Mouse (Mus musculus): ENCODE measurements around the gene Zfp54. TPM values are rescaled to one million over a fixed set of nuclear protein-coding genes. Genes with fewer than 3 reads are reported as not detected.
"Not testable (repeated sequence)": the region's sequence is repeated elsewhere in the genome, so short reads cannot be mapped to it uniquely, and the experiment has no call there.

Gene Zfp54
- polyA plus RNA-seq, 1 experiment from 2014 or later: 2.9 TPM

DNA sequence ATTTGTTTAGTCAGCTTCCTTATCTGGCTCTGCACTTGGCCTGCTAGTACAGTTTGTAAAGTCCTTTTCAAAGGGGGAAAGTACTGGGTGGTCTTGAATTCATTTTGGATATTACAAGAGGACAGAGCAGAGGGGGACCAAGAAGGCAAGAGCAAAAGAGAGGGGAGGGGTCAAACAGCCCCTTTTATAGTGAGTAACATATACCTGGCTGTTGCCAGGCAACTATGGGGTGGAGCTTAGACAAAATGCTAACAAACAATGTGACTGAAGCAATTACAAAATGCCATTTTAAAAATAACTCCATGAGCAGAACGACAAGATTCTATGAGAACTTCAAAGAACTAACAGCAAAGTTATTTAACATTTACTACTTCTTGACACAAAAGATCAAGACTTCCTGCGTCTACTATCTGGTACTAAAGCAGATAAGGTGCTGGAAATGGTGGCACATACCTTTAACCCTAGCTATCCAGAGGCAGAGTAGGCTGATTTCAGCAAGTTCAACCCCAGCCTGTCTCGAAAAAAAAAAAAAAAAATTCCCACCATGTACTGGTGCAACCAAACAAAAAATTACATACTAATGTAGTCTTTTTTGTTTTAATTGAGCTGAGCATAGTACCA, 49.1 kb downstream of the Zfp54 start:
- WGBS: 82% methylated on average over 3 of the region's 3 CpGs
- Histone ChIP-seq H3K4me2 (replicated peaks; ENCODE audit: low read depth, low read length) (no peak overlapping the region), H3K27ac (ENCODE audit: low read depth, low read length) (no peak overlapping the region), H3K4me1 (replicated peaks; ENCODE audit: control insufficient read depth, insufficient read depth, low read length) (no peaks in the 10 kb centered on the region), H3K27me3 (ENCODE audit: control insufficient read depth, insufficient read depth, low read length) (no peaks in the 10 kb centered on the region), H3K4me3 (ENCODE audit: low read depth, low read length) (no peak overlapping the region), H3K9ac (ENCODE audit: low read depth, low read length) (no peak overlapping the region), H3K9me3 (ENCODE audit: control insufficient read depth, low read length) (no peaks in the 10 kb centered on the region), H3K36me3 (ENCODE audit: control insufficient read depth, insufficient read depth, low read length) (no peaks in the 10 kb centered on the region)
- no peak for ATAC-seq (ENCODE audit: low FRiP score)
- DNase-seq (ENCODE audit: low spot score): no peak

DNA sequence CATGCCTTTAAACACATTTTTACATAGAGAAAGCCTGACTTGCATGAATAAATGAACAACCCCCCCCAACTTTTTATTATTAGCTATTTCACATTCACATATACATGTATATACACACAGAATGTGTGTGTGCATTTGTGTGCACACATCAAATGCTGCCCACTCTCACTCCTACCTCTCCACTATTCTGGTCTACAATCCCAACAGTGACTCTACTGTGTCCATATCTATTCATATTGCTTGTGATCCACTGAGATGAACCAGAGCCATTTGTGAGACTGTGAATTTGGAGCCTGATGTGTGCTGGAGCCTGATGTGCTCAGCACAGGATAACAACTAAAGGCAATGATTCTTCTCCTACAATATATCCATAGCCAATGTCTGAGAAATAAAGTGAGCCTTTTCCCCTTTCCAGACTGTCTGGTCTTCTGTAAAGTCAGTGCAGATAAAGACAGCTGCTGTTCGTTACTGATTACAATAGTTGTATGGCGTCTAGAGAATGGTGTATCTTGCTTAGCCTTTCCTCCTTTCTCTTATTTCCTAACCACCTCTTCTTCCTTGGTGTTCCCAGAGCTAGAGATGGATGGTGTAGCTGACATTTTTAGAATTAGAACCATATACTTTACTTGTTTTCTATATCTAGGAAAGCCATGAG, 49.8 kb downstream of the Zfp54 start:
- Histone ChIP-seq H3K27ac (ENCODE audit: low read depth, low read length) (no peak overlapping the region), H3K9me3 (ENCODE audit: control insufficient read depth, low read length) (no peaks in the 10 kb centered on the region), H3K4me3 (ENCODE audit: low read depth, low read length) (no peak overlapping the region), H3K4me1 (replicated peaks; ENCODE audit: control insufficient read depth, insufficient read depth, low read length) (no peaks in the 10 kb centered on the region), H3K27me3 (ENCODE audit: control insufficient read depth, insufficient read depth, low read length) (no peaks in the 10 kb centered on the region), H3K36me3 (ENCODE audit: control insufficient read depth, insufficient read depth, low read length) (no peaks in the 10 kb centered on the region), H3K9ac (ENCODE audit: low read depth, low read length) (no peak overlapping the region), H3K4me2 (replicated peaks; ENCODE audit: low read depth, low read length) (no peak overlapping the region)
- DNase-seq (ENCODE audit: low spot score) (no peak), ATAC-seq (ENCODE audit: low FRiP score) (no peak)
- WGBS: 80% methylated on average over 2 of the region's 2 CpGs

DNA sequence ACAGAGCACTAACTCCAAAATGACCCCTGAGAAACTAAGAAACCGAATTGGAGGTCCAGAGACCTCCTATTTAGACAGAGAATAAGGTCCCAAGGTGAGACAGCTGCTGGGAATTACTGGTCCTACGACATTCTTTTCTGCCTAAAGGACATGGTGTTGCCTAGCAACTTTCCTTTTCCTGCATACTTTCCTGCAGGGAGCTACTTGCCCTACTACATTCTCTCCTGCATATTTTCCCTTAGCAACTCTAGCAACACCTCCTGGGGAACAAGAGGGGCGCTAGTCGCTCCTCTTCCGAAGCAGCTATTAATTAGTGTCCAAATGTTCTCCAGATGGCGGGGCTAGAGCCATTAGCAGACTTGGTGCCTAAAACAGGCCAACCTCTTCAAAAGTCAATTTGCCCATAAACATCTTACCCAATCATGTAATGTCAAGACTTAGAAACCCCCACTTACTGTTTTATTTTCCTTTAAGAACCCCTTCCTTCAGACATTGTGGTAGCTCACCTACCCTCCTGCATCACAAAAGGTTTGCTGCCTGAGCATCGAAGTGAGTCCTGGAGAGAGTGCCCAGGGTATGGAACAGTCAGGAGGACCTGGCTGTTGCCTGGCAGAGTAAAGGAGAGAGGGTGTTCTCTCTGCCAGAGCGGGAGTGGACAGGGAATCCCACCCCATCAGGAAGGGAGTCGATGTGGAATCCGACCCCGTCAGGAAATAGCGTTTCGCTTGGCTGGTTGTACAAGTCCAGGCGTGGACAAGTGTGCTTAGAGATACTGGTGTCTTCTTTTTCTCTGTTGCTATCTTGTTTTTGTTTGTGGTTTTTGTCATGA, 50.5 kb downstream of the Zfp54 start:
- H3K4me3 ChIP-seq (ENCODE audit: low read depth, low read length): no peak overlapping the region
- H3K9ac ChIP-seq (ENCODE audit: low read depth, low read length): no peak overlapping the region
- H3K36me3 ChIP-seq (ENCODE audit: control insufficient read depth, insufficient read depth, low read length): no peaks in the 10 kb centered on the region
- 33% methylated on average over 14 of the region's 14 CpGs for WGBS
- H3K4me2 ChIP-seq (replicated peaks; ENCODE audit: low read depth, low read length): no peak overlapping the region
- no peak overlapping the region for H3K27ac ChIP-seq (ENCODE audit: low read depth, low read length)
- no peak; the same call in 1 of the 2 replicates for ATAC-seq (ENCODE audit: low FRiP score)
- no peaks in the 10 kb centered on the region for H3K4me1 ChIP-seq (replicated peaks; ENCODE audit: control insufficient read depth, insufficient read depth, low read length)
- DNase-seq (ENCODE audit: low spot score): peak; percentile 25
- no peaks in the 10 kb centered on the region for H3K9me3 ChIP-seq (ENCODE audit: control insufficient read depth, low read length)
- H3K27me3 ChIP-seq (ENCODE audit: control insufficient read depth, insufficient read depth, low read length): no peaks in the 10 kb centered on the region

DNA sequence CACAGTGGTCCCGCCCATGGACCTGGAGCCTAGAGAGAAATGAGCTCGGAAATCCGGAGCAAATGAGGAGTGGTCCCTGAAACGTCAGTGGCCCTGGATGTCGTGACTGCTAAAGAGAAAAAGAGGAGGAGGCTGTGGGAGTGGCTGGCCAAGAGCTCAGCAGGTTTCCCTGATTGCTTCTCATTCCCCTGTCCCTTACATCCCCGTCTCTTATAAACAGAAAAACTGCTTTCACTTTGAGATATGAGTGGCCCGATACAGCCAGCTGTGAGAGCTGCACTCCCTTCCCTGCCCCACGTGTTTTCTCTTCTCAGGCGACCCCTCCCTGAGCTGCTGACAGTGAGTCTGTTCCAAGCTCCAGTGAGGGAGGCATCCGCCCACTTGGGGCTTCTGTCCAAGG, 51.7 kb downstream of the Zfp54 start:
- not testable (repeated sequence) for H3K9ac ChIP-seq (ENCODE audit: low read depth, low read length)

DNA sequence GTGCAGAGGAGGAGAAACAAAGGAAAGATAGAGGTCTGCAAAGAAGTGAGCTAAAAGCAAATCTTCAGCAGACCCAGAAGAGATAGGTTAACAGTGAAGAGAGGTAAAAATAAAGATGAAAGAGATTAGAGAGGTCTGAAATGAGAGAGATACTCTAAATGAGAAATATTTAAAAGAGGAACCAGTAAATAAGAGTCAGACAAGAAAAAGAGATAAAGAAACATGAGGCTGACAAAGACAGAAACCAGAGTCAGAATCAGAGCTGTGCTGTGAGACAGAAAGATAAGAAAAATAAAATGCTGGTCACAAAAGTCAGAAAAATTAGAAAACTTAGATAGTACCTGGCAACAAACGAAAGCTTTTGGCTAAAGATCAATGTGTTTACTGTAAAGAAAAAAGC, 52.3 kb downstream of the Zfp54 start:
- 100% methylated on average over 1 of the region's 1 CpGs for WGBS
- not testable (repeated sequence) for H3K36me3 ChIP-seq (ENCODE audit: control insufficient read depth, insufficient read depth, low read length); H3K9me3 ChIP-seq (ENCODE audit: control insufficient read depth, low read length); DNase-seq (ENCODE audit: low spot score); H3K4me3 ChIP-seq (ENCODE audit: low read depth, low read length); H3K9ac ChIP-seq (ENCODE audit: low read depth, low read length); H3K27ac ChIP-seq (ENCODE audit: low read depth, low read length); H3K4me1 ChIP-seq (replicated peaks; ENCODE audit: control insufficient read depth, insufficient read depth, low read length); H3K27me3 ChIP-seq (ENCODE audit: control insufficient read depth, insufficient read depth, low read length); ATAC-seq (ENCODE audit: low FRiP score); H3K4me2 ChIP-seq (replicated peaks; ENCODE audit: low read depth, low read length)

More for the DNA sequence above, 51.7 kb downstream of the Zfp54 start:
- not testable (repeated sequence) for H3K4me3 ChIP-seq (ENCODE audit: low read depth, low read length); H3K4me1 ChIP-seq (replicated peaks; ENCODE audit: control insufficient read depth, insufficient read depth, low read length); H3K9me3 ChIP-seq (ENCODE audit: control insufficient read depth, low read length); H3K27ac ChIP-seq (ENCODE audit: low read depth, low read length); H3K27me3 ChIP-seq (ENCODE audit: control insufficient read depth, insufficient read depth, low read length); DNase-seq (ENCODE audit: low spot score); H3K4me2 ChIP-seq (replicated peaks; ENCODE audit: low read depth, low read length); ATAC-seq (ENCODE audit: low FRiP score); H3K36me3 ChIP-seq (ENCODE audit: control insufficient read depth, insufficient read depth, low read length)
- WGBS: 26% methylated on average over 7 of the region's 10 CpGs

DNA sequence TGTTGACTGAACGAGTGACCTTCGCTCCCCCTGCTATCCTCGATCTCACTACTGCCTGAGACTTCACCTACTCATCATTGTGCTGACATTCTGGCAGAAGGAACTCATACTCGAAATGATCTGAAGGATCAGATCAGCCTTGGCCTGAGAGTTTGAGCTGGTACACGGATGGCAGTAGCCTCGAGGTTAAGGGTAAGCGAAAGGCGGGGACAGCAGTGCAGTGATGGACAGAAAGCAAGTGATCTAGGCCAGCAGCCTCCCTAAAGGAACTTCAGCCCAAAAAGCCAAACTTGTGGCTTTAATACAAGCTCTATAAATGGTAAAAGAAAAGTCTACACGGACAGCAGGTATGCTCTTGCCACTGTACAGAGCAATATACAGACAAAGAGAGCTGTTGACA, 53.3 kb downstream of the Zfp54 start:
- not testable (repeated sequence) for H3K36me3 ChIP-seq (ENCODE audit: control insufficient read depth, insufficient read depth, low read length); H3K4me2 ChIP-seq (replicated peaks; ENCODE audit: low read depth, low read length); H3K4me1 ChIP-seq (replicated peaks; ENCODE audit: control insufficient read depth, insufficient read depth, low read length); H3K27ac ChIP-seq (ENCODE audit: low read depth, low read length); DNase-seq (ENCODE audit: low spot score); H3K9me3 ChIP-seq (ENCODE audit: control insufficient read depth, low read length); H3K9ac ChIP-seq (ENCODE audit: low read depth, low read length); H3K27me3 ChIP-seq (ENCODE audit: control insufficient read depth, insufficient read depth, low read length); ATAC-seq (ENCODE audit: low FRiP score); H3K4me3 ChIP-seq (ENCODE audit: low read depth, low read length)
- WGBS: 96% methylated on average over 4 of the region's 9 CpGs

DNA sequence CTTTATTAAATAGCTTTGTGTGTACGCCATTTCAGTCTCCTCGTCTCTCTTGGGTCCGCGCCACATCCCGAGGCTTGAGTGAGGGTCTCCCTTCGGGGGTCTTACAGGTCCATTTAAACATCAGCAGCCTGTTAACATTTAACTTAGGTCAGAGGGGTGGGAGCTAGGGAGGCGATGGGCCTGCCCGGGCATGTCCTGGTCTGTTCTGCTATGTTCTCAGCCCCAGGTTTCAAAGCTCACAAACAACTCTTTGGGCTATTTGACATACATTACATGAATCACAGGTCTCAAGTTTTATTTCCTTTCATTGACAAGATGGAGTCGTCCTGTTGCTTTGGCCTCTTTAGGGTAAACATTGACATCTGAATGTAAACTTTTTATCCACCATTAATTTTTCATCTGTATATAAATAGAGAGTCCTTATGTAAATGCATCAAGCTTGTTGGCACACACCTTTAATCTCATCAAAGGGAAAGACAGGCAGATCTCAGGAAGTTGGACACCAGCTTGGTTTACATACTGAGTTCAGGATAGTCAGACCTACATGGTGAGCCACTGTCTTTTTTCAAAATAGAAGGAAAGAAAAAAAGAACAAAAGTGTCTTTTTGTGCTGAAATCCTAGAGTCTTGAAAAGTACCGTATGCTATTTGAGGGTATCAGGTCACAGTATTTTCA, 55.2 kb downstream of the Zfp54 start:
- 77% methylated on average over 7 of the region's 10 CpGs for WGBS
- not testable (repeated sequence) for DNase-seq (ENCODE audit: low spot score); H3K27me3 ChIP-seq (ENCODE audit: control insufficient read depth, insufficient read depth, low read length); H3K4me3 ChIP-seq (ENCODE audit: low read depth, low read length); H3K4me2 ChIP-seq (replicated peaks; ENCODE audit: low read depth, low read length); ATAC-seq (ENCODE audit: low FRiP score); H3K27ac ChIP-seq (ENCODE audit: low read depth, low read length); H3K4me1 ChIP-seq (replicated peaks; ENCODE audit: control insufficient read depth, insufficient read depth, low read length); H3K9ac ChIP-seq (ENCODE audit: low read depth, low read length); H3K9me3 ChIP-seq (ENCODE audit: control insufficient read depth, low read length); H3K36me3 ChIP-seq (ENCODE audit: control insufficient read depth, insufficient read depth, low read length)
